Mouse (Mus musculus): ENCODE data around the gene Trim23.
"Not testable (repeated sequence)": the region's sequence is repeated elsewhere in the genome, so short reads cannot be mapped to it uniquely, and the experiment has no call there.

Gene Trim23

DNA sequence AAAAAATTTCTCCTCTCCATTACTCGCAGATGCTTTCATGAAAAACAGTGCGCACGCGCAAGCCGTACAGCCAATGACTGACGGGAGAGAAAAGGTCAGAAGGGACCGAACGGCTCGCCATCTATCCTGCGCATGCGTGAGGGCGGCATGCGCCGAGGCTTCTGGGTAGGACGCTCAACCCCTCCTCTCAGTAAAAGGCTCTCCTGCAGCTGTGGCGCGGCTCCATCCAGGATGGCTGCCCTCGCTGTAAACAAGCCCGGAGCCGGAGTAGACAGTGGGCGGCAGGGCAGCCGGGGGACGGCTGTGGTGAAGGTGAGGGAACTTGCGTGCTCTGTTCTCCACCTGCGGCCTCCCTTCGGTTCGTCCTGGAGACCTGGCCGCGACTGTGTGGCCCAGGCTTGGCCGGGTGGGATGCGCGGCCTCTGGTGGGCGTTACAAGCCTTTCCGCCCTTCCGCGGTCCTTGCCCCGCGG, at the start of gene Trim23:
TSS of gene Trim23 (plus strand) at position 148 of the 472 bp plus-strand sequence.
- peak; percentile 98 for DNase-seq (ENCODE audit: low spot score)

DNA sequence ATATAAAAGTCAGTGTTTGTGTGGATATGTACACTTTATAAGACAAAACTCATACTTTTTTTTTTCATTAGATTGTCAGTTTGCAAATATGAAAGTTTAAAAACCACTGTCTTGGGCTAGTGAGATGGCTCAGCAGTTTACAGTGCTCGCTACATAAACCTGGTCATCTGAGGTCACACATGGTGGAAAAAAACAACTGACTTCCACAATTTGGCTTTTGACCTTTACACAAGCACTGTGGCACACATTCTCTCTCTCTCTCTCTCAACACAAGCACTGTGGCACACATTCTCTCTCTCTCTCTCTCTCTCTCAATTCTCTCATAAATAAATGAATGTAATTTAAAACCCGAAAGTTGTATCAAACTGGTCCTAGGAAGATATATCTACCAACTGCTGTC, 46.0 kb upstream of the Trim23 start:
- DNase-seq (ENCODE audit: low spot score) = no peak

DNA sequence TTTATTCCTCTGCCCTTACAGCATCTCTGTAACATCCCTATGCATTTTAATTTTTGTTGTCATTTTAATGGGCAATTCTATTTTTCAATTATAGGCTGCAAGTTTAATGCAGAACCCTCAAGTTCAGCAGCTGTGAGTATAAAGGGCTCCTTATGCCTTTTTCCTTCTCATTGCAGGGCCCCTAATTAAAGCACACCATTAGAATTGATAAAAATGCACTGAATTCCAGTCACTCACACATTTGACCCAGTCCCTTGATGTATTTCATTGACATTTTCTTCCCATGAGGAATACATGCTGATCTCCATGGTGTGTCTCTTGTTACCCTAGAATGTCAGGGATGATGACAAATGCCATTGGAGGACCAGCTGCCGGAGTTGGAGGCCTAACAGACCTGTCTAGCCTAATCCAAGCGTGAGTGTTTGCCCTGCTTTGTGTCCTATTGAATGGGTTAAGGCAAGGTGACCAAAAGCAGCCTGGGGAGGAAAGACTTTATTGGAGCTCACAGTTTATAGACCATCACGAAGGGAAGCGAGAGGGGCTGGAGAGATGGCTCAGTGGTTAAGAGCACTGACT, 44.0 kb upstream of the Trim23 start:
- DNase-seq (ENCODE audit: low spot score) = no peak

DNA sequence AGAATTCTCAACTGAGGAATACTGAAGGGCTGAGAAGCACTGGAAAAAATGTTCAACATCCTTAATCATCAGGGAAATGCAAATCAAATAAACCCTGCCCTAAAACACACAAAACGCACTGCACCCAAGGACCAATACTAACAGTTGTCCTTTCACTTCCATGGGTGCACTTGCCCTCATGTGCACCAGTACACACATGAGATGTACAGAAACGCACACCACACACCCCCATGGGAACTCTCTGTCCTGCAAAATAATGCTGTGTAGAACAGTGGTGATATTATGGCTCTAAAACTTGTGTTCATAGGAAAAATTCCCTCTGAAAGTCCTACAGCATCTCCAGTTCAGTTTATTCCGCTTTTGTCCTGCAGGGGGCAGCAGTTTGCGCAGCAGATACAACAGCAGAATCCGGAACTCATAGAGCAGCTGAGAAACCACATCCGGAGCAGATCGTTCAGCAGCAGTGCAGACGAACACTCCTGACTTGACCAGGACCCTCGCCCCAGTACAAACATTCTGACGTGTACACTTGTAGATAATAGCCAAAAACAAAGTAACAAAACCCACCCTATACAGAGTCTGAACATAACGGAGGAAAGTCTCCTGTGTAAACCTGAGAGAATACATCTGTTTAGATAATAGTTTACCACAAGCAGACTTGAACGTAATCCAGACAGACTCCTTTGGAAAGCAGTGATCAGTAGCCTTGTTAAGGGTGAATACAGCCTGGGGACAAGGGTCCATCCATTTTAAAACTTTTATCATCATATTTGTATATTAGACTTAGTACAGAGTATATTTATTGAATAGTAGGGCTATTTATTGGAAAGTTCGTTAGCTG, 39.0 kb upstream of the Trim23 start:
- peak; percentile 24 for DNase-seq (ENCODE audit: low spot score)

DNA sequence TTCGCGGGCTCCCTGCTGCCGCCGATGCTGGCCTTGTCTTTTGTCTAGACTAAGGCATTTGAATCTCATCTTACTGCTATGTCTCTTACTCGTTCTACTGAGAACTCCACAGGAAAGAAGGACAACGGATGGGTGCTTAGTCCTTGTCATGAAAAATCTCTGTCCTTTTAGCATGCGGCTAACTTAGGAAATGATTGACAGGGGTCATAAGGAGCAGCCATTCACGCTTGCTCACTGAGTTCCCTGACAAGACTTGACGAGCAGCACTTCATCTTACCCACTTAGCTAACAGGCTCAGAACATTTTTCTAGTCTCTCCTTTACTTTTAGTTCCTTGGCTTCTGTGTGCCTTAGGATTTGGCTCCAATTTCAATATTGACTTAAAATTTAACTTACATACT, 33.7 kb upstream of the Trim23 start:
- DNase-seq (ENCODE audit: low spot score) = no peak

DNA sequence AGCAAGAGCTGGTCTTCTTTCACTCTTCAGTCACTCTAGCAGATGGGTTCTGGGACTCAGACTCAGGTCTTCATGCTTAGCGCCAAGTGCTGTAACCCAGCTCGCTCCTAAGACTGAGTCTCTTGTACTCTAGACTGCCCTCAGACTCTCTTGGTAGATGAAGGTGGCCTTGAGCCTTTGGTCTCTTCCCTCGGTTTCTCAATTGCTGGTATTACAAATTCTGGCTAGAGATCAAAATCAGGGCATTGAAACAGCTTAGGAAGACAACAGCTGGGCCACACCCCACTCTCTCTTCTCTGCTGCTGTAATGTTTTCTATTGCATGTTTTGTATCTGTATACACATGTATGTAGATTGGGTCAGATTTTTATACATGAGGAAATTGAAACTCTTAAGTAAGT, 33.0 kb upstream of the Trim23 start:
- no peak for DNase-seq (ENCODE audit: low spot score)

DNA sequence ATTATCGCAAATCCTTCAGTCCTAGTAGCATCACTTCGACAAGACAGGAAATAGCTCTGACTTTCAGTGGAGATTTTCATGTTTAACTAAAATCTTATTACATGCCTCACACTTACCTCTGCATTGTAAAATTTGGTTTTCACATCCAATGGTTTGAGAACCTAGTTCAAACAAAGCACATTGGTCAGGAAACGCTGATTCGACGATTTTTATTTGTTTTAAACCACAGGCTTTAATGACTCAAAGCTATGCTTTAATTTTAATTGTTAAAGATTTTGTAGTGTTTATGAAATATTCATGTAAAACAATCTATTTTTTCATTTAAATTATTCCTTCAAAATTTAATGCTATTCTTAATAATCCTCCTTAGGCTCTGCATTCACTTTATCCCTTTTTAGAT, 24.4 kb upstream of the Trim23 start:
- no peak for DNase-seq (ENCODE audit: low spot score)

DNA sequence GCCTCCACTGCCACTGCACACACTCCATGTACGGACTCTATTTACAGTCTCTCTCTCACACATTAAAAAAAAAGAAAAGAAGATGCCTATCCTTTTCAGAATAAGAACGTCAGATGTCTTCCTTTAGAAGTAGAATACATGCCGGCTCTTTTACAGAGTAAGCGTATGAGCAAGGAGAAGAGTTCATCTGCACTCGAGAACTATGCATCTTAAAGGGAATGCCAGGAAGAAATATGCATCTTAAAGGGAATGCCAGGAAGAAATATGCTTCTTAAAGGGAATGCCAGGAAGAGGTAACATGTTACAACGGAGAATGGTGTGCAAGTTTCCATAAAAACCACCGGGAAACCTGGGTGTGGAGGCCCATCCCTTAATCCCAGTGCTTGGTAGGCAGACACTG, 23.5 kb upstream of the Trim23 start:
- no peak for DNase-seq (ENCODE audit: low spot score)

DNA sequence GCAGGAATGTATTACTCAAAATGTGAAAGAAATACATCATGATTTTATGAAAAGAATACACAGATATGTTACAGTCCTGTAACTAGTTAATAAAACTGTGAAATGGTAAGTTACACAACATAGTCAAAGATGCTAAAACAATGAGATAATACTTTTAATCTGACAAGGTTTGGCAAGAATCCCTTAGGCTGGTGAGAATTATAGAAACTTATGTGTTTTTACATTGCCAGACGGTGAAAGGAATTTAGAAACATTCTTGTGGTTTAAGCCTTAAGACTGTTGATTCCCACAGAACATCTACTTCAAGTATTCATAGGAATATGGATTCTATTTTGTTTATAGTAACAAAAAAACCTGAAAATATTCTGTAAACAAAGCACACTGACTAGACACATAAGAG, 22.9 kb upstream of the Trim23 start:
- no peak for DNase-seq (ENCODE audit: low spot score)

DNA sequence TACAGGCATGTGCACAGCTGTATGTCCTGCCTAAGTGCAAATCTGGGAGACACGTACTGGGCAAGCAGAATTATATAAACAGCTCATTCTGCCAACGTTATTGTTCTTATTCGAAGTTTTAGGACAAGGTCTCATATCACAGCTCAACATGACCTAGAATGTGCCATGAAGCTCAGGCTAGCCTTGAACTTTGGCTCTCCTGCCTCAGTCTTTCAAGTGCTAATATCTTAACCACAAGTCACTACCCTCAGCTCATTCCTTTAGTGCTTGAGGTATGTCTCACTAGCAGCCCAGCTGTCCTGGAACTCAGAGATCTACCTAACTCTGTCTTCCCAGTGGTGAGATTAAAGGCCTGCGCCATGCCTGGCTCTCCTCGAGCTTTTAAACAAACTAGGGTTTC, 6.9 kb upstream of the Trim23 start:
- DNase-seq (ENCODE audit: low spot score) = no peak

DNA sequence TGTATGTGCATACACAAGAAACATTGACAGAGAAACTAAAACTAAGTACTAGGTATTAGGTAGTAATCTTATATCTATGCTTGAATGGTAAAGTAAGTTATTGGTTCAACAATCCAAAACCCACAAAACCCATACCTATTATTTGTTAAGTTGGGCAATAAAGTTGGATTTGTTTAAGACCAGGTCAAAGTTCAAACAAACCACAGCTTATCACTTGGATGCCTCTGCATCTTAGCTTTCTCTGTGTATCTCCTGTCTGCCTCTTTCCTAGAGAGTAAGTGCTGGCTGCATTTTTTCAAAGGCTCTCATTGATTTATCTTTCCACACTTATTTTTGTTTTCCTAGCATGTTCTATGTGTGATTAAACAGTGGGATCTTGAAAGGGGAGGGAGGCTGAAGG, 6.1 kb upstream of the Trim23 start:
- DNase-seq (ENCODE audit: low spot score) = no peak

DNA sequence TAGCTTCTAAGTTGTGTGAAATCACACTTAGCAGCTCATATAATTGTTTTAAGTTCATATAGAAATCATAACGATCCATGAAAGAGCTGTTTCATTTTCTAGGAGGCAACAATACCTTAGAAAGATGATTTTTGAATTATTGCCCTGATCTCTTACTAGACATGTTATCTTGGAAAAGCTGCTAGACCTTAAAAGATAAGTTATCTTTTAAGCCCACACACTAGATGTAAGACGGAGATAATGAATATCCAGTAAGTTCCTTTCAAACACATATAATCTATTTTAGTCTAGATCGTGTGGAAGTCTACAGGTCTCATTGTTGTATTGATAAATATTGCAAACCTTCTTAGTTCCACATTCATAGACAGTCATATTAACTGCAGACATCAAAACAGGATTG, 1.7 kb upstream of the Trim23 start:
- DNase-seq (ENCODE audit: low spot score) = no peak

DNA sequence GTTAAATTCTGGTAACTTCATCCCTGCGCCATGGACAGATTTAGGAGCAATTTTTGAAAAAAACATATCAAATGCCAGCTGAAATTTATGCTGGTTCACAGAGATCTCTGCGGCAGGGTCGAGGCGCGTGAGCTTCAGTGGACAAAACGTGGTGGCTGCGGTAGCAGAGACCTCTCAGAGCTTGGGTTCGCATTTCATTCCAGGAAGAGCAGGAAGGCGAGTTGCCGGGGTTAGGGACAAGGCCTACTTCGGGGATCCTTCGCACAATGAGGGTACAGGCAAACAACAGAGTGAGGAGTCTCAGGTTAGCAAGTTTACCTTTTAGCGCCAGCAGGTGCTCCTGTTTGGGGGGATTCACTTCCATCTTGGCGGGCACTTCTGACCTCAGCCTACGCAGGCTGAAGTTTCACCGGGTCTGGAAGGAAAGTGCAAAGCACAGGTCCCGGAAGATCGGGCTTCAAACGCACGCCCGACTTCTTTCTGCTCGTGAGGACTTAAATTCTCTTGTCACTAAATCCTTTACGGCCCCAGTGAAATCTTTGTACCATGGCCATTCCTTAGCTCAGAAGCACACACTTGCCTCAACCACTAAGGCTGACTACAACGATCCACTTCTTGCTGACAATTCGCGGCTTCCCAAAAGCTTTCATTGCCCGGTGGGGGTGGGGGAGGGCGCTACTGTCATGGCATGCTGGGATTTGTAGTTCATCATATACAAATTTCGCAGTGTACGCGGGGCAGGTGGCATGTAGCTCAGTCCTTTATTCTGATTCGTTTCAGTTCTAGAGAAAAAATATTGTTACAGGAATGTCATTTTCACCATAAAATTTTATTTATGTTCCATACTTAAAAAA, 574 bp upstream of the Trim23 start, which contains the start of gene Trappc13:
TSS of gene Trappc13 (minus strand) at position 674 of the 854 bp plus-strand sequence.
- peak; percentile 75 for DNase-seq (ENCODE audit: low spot score)

DNA sequence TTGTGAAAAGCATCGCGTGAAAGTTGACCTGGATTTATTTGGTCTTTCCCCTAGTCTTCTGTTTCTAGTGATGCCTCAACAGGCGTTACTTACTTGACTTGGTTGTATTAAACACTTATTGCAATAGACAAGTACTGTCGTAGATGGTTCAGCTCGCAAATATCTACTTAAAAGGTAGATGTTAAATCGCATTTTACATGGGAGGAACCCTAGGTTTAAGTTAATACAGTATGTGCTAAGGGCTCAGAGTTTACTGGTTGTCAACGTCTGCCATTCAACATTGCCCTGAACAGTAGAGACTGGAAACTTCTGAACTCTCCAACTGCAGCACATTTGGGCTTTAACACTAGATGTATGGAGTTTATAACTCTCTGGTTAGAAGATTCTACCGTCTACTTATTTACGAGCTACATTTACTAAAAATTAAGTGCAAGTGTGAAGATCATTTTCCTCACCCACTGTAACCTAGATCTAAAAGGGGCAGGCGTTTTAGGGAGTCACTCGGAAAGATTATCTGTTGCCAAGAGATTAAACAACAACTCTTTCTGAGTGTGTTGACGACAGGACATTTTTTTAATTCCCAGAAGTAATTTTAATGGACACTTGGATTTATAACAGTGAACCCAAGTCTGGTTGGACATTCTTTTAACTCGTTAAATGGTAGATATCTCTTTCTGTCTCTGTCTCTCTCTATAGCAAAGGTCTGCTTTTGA, 735 bp downstream of the Trim23 start:
- no peak for DNase-seq (ENCODE audit: low spot score)

DNA sequence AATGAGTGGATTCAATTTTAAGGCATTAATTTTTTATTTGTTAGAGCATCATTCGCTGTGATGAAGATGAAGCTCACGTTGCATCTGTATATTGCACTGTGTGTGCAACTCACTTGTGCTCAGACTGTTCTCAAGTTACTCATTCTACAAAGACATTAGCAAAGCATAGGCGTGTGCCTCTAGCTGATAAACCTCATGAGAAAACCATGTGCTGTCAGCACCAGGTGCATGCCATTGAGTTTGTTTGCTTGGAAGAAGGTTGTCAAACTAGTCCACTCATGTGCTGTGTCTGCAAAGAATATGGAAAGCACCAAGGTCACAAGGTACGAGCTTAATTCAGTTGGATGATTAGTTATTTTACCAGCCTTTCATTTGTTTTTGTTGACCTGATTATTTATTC, 8.8 kb downstream of the Trim23 start:
- DNase-seq (ENCODE audit: low spot score) = no peak

DNA sequence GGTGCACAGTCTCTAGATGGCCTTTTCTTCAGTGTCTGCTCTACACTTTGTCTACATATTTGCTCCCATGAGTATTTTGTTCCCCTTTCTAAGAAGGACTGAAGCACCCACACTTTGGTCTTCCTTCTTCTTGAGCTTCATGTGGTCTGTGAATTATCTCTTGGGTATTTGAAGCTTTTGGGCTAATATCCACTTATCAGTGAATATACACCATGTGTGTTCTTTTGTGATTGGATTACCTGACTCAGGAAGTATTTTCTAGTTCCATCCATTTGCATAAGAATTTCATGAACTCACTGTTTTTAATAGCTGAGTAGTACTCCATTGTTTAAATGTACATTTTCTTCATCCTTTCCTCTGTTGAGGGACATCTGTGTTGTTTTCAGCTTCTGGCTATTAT, 17.3 kb downstream of the Trim23 start:
- DNase-seq (ENCODE audit: low spot score) = not testable (repeated sequence)

DNA sequence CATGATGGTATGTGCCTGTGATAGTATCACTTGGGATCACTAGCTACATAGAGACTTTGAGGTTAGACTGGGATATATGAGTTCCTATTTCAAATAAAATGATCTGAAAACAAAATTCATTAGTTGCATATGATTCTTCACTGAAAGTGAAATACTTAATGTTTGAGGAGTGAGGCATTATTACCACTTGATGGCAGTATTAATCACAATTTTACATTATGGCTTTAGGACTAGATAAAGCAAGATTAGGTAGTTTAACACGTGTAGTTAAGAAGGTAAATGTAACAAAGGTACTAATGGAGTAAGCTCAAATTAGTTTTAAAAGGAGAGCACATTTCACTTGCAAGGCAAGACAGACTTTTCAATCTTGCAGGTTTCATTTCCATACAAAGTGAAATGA, 25.7 kb downstream of the Trim23 start:
- no peak for DNase-seq (ENCODE audit: low spot score)

DNA sequence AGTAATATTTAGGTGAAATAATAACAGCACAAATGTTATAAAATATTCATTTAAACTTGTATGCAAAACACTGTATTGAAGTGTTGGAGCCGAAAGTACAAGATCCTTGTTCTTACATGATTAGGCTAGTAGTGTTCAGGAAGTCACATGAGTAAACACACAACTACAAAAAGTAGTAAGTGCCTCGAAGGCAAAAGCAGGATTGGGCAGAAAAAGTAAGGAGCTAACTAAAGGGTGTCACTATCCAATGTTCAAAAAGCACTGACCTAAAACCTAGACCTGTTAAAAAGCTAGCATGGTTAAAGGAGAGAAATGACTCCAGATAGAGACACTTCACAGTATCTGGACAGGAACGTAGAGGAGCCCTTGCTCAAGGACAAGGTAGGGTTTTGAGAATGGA, 48.9 kb downstream of the Trim23 start:
- no peak for DNase-seq (ENCODE audit: low spot score)

DNA sequence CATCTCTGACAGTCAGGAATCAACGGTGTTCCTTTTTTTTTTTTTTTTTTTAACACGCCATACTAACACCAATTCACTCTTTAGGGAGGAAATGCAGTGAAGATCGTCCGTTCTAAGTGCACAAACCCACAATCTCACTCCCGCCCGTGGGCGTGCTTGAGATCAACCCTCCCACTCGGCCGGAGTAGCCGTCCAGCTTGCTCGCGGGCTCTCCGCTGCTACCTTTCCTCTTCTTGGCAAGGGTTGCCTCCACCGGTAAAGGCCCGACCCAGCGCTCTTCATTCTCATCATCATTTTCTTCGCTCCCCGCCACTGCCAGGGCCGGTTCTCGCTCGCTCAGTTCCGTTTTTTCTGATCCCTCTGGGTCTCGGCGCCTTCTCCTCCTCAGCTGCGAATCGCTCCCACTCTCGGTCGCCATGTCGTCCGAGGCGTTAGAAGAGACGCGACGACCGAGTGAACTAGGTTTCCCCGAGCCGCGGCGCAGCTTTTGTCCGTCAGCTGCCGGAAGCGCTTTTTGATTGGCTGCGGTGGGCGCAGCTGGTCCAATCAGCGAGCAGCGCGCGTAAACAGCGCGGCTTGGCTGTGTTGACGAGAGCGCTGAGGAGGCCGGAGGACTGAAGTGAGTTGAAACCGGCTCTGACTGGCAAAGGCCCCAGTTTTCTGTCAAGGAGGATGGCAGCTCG, 49.9 kb downstream of the Trim23 start, which contains the start of the genes Cenpk and Ppwd1:
TSS of gene Cenpk (plus strand) at position 228 of the 683 bp plus-strand sequence.
TSS of gene Ppwd1 (minus strand) at position 460 of the 683 bp plus-strand sequence.
- peak; percentile 91 for DNase-seq (ENCODE audit: low spot score)

DNA sequence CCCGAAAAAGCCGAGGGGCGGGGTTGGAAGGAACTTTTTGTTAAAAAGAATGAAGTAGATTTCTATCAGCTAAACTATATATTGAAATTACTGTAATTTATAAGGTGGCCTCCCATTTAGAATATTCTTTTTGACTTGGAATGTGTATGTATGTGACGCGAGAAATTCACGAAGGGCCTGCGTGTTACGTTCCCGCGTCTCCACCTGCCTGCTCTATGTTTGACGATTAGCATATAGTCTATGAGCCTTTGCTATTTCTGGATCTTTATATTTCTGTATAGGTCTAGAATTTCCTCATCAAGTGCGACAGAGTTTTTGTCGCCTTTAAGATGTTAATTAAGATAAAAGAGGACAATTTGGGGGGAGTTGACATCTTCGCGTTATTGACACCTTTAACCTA, 50.6 kb downstream of the Trim23 start:
- DNase-seq (ENCODE audit: low spot score) = no peak

Data from ovary, adult 18-20 months (tissue).